Mouse (Mus musculus) lung, adult 2 months (tissue): ENCODE measurements around the gene Fibp.

Source experiments
- CTCF ChIP-seq: fragments of 200-500 bp; IDR thresholded peaks from 2 replicates; pipeline ENCODE4 v1.5.1; 2011; ENCODE audit warnings: mild to moderate bottlenecking, low read length, control low read depth; ENCODE audit not compliant: insufficient read depth
- POLR2A ChIP-seq: fragments of 200-500 bp; IDR thresholded peaks from 2 replicates; pipeline ENCODE4 v1.6.1; 2011; ENCODE audit warnings: low read depth, mild to moderate bottlenecking, control low read depth, low read length, borderline replicate concordance; ENCODE audit errors: extremely low read depth

DNA sequence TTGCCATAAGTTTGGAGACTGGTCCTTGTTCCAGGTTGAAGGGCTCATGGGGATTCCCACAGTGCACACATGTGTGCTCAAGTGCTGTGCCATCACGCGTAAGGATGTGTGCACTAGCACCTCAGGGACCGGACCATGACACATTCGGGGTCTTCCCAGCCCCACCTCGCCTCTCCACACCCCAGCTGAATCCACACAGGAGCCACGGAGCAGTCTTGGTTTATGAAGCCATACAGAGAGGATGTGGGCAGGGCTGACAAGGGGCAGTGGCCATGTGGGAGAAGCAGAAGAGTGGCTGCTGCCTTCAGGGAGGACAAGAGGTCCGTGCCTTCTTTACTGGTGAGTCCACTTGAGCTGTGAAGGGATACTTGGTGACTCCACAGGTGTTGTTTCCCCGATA lies 4.6 kb downstream of the Fibp start:
- TF ChIP-seq POLR2A, result no peak
- no peak for TF ChIP-seq CTCF
